Mouse (Mus musculus) MEL (cell line): ENCODE measurements around the gene Acvrl1. TPM values are rescaled to one million over a fixed set of nuclear protein-coding genes. Genes with fewer than 3 reads are reported as not detected.

ENCODE experiments used
- DNase-seq: peaks from one replicate; pipeline ENCODE4 v3.0.0; 2011; ENCODE audit warnings: low read depth, low spot score
- H3K27ac ChIP-seq: 2 replicates; pipeline ENCODE4 v1.5.1; 2012; ENCODE audit warnings: low read depth, mild to moderate bottlenecking, control low read depth, low read length, moderate library complexity; ENCODE audit not compliant: control insufficient read depth
- H3K27me3 ChIP-seq, 2 experiments: fragments of 150-350 bp in 1 of 2; sonication (generic) in 1 of 2; 2 replicates each; pipeline ENCODE4 v1.6.1; 2012; ENCODE audit warnings: low read length in 2 of 2, mild to moderate bottlenecking in 2 of 2, improper control_type of control experiment in 1 of 2, moderate library complexity in 1 of 2; ENCODE audit not compliant: insufficient read depth in 2 of 2, control insufficient read depth in 1 of 2
- H3K36me3 ChIP-seq, 2 experiments: 2 replicates each; pipeline ENCODE4 v1.6.1; 2012 to 2014; ENCODE audit warnings: low read length in 2 of 2, improper control_type of control experiment in 1 of 2, inconsistent platforms in 1 of 2, mild to moderate bottlenecking in 1 of 2; ENCODE audit not compliant: insufficient read depth in 2 of 2, control insufficient read depth in 1 of 2
- H3K4me1 ChIP-seq, 2 experiments: fragments of 150-350 bp in 1 of 2; sonication (generic) in 1 of 2; 2 replicates each; pipeline ENCODE4 v1.6.1; 2012; ENCODE audit warnings: low read length in 2 of 2, improper control_type of control experiment in 1 of 2, mild to moderate bottlenecking in 1 of 2; ENCODE audit not compliant: insufficient read depth in 2 of 2, control insufficient read depth in 1 of 2
- H3K4me3 ChIP-seq, 2 experiments: fragments of 150-350 bp in 1 of 2; sonication (generic) in 1 of 2; 2 replicates each; pipeline ENCODE4 v1.5.1; 2012; ENCODE audit warnings: low read depth in 2 of 2, low read length in 2 of 2, mild to moderate bottlenecking in 2 of 2, moderate library complexity in 2 of 2, control low read depth in 1 of 2, improper control_type of control experiment in 1 of 2; ENCODE audit not compliant: control insufficient read depth in 1 of 2, insufficient read depth in 1 of 2
- H3K79me2 ChIP-seq: 2 replicates; pipeline ENCODE4 v1.6.1; 2012; ENCODE audit warnings: mild to moderate bottlenecking, low read length, moderate library complexity; ENCODE audit not compliant: control insufficient read depth, poor library complexity, insufficient read depth
- H3K9ac ChIP-seq: 2 replicates; pipeline ENCODE4 v1.6.1; 2012; ENCODE audit warnings: low read depth, mild to moderate bottlenecking, control low read depth, low read length, moderate library complexity; ENCODE audit not compliant: control insufficient read depth, poor library complexity, severe bottlenecking
- H3K9me3 ChIP-seq: fragments of 150-350 bp; sonication (generic); replicated peaks from 2 replicates; pipeline ENCODE4 v1.6.1; 2012; ENCODE audit warnings: mild to moderate bottlenecking, low read length, improper control_type of control experiment, moderate library complexity; ENCODE audit not compliant: insufficient read depth
- BHLHE40 ChIP-seq: IDR thresholded peaks from 2 replicates; pipeline ENCODE4 v1.6.1; 2012; ENCODE audit warnings: low read depth, mild to moderate bottlenecking, inconsistent platforms, low read length, improper control_type of control experiment, borderline replicate concordance
- CHD2 ChIP-seq: IDR thresholded peaks from 2 replicates; pipeline ENCODE4 v1.6.1; 2011; ENCODE audit warnings: low read length, improper control_type of control experiment
- CTCF ChIP-seq, 3 experiments: IDR thresholded peaks in 2 of 3; conservative IDR thresholded peaks in 1 of 3; 2 replicates each; pipeline ENCODE4 v1.5.1; 2011 to 2012; ENCODE audit warnings: low read length in 3 of 3, low read depth in 2 of 3, mild to moderate bottlenecking in 2 of 3, improper control_type of control experiment in 1 of 3, inconsistent platforms in 1 of 3, mixed read lengths in 1 of 3, moderate library complexity in 1 of 3; ENCODE audit not compliant: control insufficient read depth in 1 of 3, insufficient read depth in 1 of 3, poor library complexity in 1 of 3, severe bottlenecking in 1 of 3
- ELF1 ChIP-seq: IDR thresholded peaks from 2 replicates; pipeline ENCODE4 v1.6.1; 2014; ENCODE audit warnings: low read depth, mild to moderate bottlenecking, inconsistent platforms, low read length, improper control_type of control experiment, moderate library complexity
- EP300 ChIP-seq, 2 experiments: IDR thresholded peaks; 2 replicates each; pipeline ENCODE4 v1.6.1; 2011; ENCODE audit warnings: improper control_type of control experiment in 2 of 2, low read length in 2 of 2, low read depth in 1 of 2, mild to moderate bottlenecking in 1 of 2
- GABPA ChIP-seq: IDR thresholded peaks from 2 replicates; pipeline ENCODE4 v1.6.1; 2012; ENCODE audit warnings: low read depth, mild to moderate bottlenecking, inconsistent platforms, low read length, improper control_type of control experiment, moderate library complexity
- JUND ChIP-seq: IDR thresholded peaks from 2 replicates; pipeline ENCODE4 v1.6.1; 2011; ENCODE audit warnings: low read depth, mild to moderate bottlenecking, improper control_type of control experiment, low read length
- MAFK ChIP-seq: IDR thresholded peaks from 2 replicates; pipeline ENCODE4 v1.6.1; 2011; ENCODE audit warnings: low read depth, mild to moderate bottlenecking, low read length, improper control_type of control experiment, borderline replicate concordance
- MAX ChIP-seq: IDR thresholded peaks from 2 replicates; pipeline ENCODE4 v1.6.1; 2011; ENCODE audit warnings: low read length, improper control_type of control experiment
- MAZ ChIP-seq: IDR thresholded peaks from 2 replicates; pipeline ENCODE4 v1.6.1; 2012; ENCODE audit warnings: low read depth, mild to moderate bottlenecking, inconsistent platforms, low read length, improper control_type of control experiment
- MEF2A ChIP-seq: IDR thresholded peaks from 2 replicates; pipeline ENCODE4 v1.6.1; 2014; ENCODE audit warnings: low read depth, mild to moderate bottlenecking, inconsistent platforms, low read length, improper control_type of control experiment; ENCODE audit not compliant: poor library complexity, insufficient replicate concordance, severe bottlenecking; ENCODE audit errors: extremely low read depth
- POLR2A ChIP-seq, 2 experiments: IDR thresholded peaks; 2 replicates each; pipeline ENCODE4 v1.6.1; 2011 to 2012; ENCODE audit warnings: low read length in 2 of 2, mild to moderate bottlenecking in 2 of 2, control low read depth in 1 of 2, improper control_type of control experiment in 1 of 2, low read depth in 1 of 2, moderate library complexity in 1 of 2; ENCODE audit not compliant: control insufficient read depth in 1 of 2, insufficient read depth in 1 of 2, poor library complexity in 1 of 2
- POLR2AphosphoS2 ChIP-seq: IDR thresholded peaks from 2 replicates; pipeline ENCODE4 v1.6.1; 2011; ENCODE audit warnings: low read length, improper control_type of control experiment
- POLR2AphosphoS5 ChIP-seq: IDR thresholded peaks from 2 replicates; pipeline ENCODE4 v1.6.1; 2012; ENCODE audit warnings: low read depth, borderline replicate concordance, mild to moderate bottlenecking, inconsistent platforms, low read length, moderate library complexity, mixed read lengths
- RAD21 ChIP-seq: IDR thresholded peaks from 2 replicates; pipeline ENCODE4 v1.6.1; 2011; ENCODE audit warnings: mild to moderate bottlenecking, low read depth, low read length, improper control_type of control experiment
- RCOR1 ChIP-seq: IDR thresholded peaks from 2 replicates; pipeline ENCODE4 v1.6.1; 2012; ENCODE audit warnings: low read depth, mild to moderate bottlenecking, inconsistent platforms, low read length, improper control_type of control experiment
- SIN3A ChIP-seq: IDR thresholded peaks from 2 replicates; pipeline ENCODE4 v1.6.1; 2012; ENCODE audit warnings: low read length, improper control_type of control experiment, inconsistent platforms
- TBP ChIP-seq: IDR thresholded peaks from 2 replicates; pipeline ENCODE4 v1.8.0; 2011; ENCODE audit warnings: low read depth, low read length, improper control_type of control experiment
- TCF12 ChIP-seq: IDR thresholded peaks from 2 replicates; pipeline ENCODE4 v1.6.1; 2014; ENCODE audit warnings: low read depth, mild to moderate bottlenecking, inconsistent platforms, low read length, improper control_type of control experiment, moderate library complexity
- UBTF ChIP-seq: IDR thresholded peaks from 2 replicates; pipeline ENCODE4 v1.6.1; 2012; ENCODE audit warnings: low read depth, mild to moderate bottlenecking, inconsistent platforms, low read length, improper control_type of control experiment, moderate library complexity, borderline replicate concordance; ENCODE audit not compliant: insufficient read depth
- USF1 ChIP-seq: IDR thresholded peaks from 2 replicates; pipeline ENCODE4 v1.6.1; 2014; ENCODE audit warnings: low read depth, mild to moderate bottlenecking, inconsistent platforms, low read length, improper control_type of control experiment, moderate library complexity
- USF2 ChIP-seq, 2 experiments: IDR thresholded peaks; 2 replicates each; pipeline ENCODE4 v1.6.1; 2011 to 2012; ENCODE audit warnings: improper control_type of control experiment in 2 of 2, low read length in 2 of 2, borderline replicate concordance in 1 of 2, inconsistent platforms in 1 of 2, low read depth in 1 of 2, mild to moderate bottlenecking in 1 of 2; ENCODE audit not compliant: insufficient read depth in 1 of 2
- ZMIZ1 ChIP-seq: IDR thresholded peaks from 2 replicates; pipeline ENCODE4 v1.6.1; 2012; ENCODE audit warnings: low read depth, mild to moderate bottlenecking, inconsistent platforms, low read length, improper control_type of control experiment, moderate library complexity
- ZNF384 ChIP-seq: IDR thresholded peaks from 2 replicates; pipeline ENCODE4 v1.6.1; 2012; ENCODE audit warnings: low read depth, mild to moderate bottlenecking, inconsistent platforms, low read length, improper control_type of control experiment
- polyA plus RNA-seq, 2 experiments: library from polyadenylated mRNA; stranded (reverse) in 1 of 2; unstranded in 1 of 2; fragments of >175 nt in 1 of 2; fragments of >200 nt in 1 of 2; gene quantifications; 2 replicates each; pipeline versions ENCODE4 v1.2.1 to v1.2.4; 2012; ENCODE audit warnings: low replicate concordance in 2 of 2, low read depth in 1 of 2; ENCODE audit not compliant: insufficient read length in 2 of 2, insufficient read depth in 1 of 2, missing spikeins in 1 of 2
- total RNA-seq: library from RNA; depleted of rRNA; stranded (reverse); fragments of 300-350 nt; gene quantifications from 2 replicates; pipeline ENCODE4 v1.2.3, GENCODE M21; 2012

The Acvrl1 gene
- total and polyA plus RNA-seq, 3 experiments: 0.08 to 0.18 TPM; not detected in 1

GRCm38 (mm10) chr15:101165658-101166437 is 37.5 kb downstream of the Acvrl1 start (continued):
- TF ChIP-seq RAD21 (no peak), POLR2A (IDR thresholded peaks at IDR 0.05; ENCODE audit: control insufficient read depth in 1 of 2, insufficient read depth in 1 of 2, low read depth in 1 of 2, low read length in 2 of 2, poor library complexity in 1 of 2) (peak in 1 of 2 experiments; percentile 25; a peak in 1 of 4 replicates), UBTF (0 out of 2 replicates have a peak, but pooled peaks have one; percentile 23), SIN3A (no peak; the same call in 1 of the 2 replicates), MAFK (no peak), CTCF (IDR thresholded peaks at IDR 0.05 in 2 of 3, conservative IDR thresholded peaks at IDR 0.05 in 1 of 3; ENCODE audit: control insufficient read depth in 1 of 3, insufficient read depth in 1 of 3, low read depth in 2 of 3, low read length in 3 of 3, poor library complexity in 1 of 3, severe bottlenecking in 1 of 3) (no peak), JUND (no peak)

GRCm38 (mm10) chr15:101167553-101167952 is 39.2 kb downstream of the Acvrl1 start:
- Histone ChIP-seq H3K9me3 (no peaks in the 10 kb centered on the region), H3K27me3 (no peaks in the 10 kb centered on the region), H3K79me2 (no peaks in the 10 kb centered on the region), H3K4me3 (no peak overlapping the region), H3K27ac (no peak overlapping the region), H3K9ac (no peak overlapping the region)
- DNase-seq: no peak
- TF ChIP-seq CHD2 (no peak), TCF12 (no peak), BHLHE40 (no peak), MAZ (no peak), ELF1 (no peak), TBP (no peak), ZMIZ1 (no peak), ZNF384 (no peak), GABPA (no peak), MEF2A (no peak), SIN3A (no peak), RCOR1 (no peak), MAX (no peak), CTCF (IDR thresholded peaks at IDR 0.05 in 2 of 3, conservative IDR thresholded peaks at IDR 0.05 in 1 of 3; ENCODE audit: control insufficient read depth in 1 of 3, insufficient read depth in 1 of 3, low read depth in 2 of 3, low read length in 3 of 3, poor library complexity in 1 of 3, severe bottlenecking in 1 of 3) (no peak), USF1 (no peak), POLR2AphosphoS5 (no peak), EP300 (IDR thresholded peaks at IDR 0.05; ENCODE audit: low read depth in 1 of 2, low read length in 2 of 2) (no peak), USF2 (IDR thresholded peaks at IDR 0.05; ENCODE audit: borderline replicate concordance in 1 of 2, insufficient read depth in 1 of 2, low read depth in 1 of 2, low read length in 2 of 2) (no peak), POLR2AphosphoS2 (no peak), UBTF (no peak)
- TF ChIP-seq, all 39 proteins: peak for 0
- H3K36me3 ChIP-seq: peaks cover 0 to 63% of the 10 kb centered on the region in 2 experiments; a peak in 2 of 4 replicates
- H3K4me1 ChIP-seq: peaks cover 50 to 51% of the 10 kb centered on the region in 2 experiments
